Mouse (Mus musculus): ENCODE results near the gene Ccdc27. TPM values are rescaled to one million over a fixed set of nuclear protein-coding genes. Genes with fewer than 3 reads are reported as not detected.

Ccdc27 gene
- polyA plus RNA-seq, 1 experiment from 2014 or later, result not detected

DNA sequence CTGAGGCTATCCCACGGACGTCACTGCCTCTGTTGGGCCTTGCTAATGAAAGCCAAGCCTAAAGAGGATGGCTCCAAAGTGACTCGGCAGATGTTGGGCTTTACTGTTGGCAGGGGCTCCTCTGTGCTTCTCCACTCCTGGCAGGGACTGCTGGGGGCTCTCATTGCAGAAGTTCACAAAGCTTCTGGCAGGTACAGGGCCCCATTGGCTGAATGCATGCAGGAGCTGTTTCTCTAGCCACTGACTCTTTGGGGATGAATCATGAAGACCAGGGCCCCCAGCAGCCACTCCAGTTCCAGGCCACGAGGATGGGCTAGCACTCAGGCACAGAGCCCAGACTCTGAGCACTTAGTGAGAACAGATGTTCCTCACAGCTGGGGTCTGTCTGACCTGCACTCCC lies 15.2 kb upstream of the Ccdc27 start:
- no peak overlapping the region for H3K4me3 ChIP-seq
- 68% methylated on average over 4 of the region's 4 CpGs for WGBS
- no peaks in the 10 kb centered on the region for H3K4me1 ChIP-seq (replicated peaks)
- no peak for ATAC-seq (ENCODE audit: low FRiP score)
- H3K9ac ChIP-seq, result no peak overlapping the region
- H3K36me3 ChIP-seq, result no peaks in the 10 kb centered on the region
- no peaks in the 10 kb centered on the region; the same call in 1 of the 2 replicates for H3K27me3 ChIP-seq
- H3K9me3 ChIP-seq, result no peaks in the 10 kb centered on the region
- no peak overlapping the region for H3K4me2 ChIP-seq
- H3K27ac ChIP-seq, result no peak overlapping the region

- Histone ChIP-seq H3K27me3 (no peaks in the 10 kb centered on the region; the same call in 1 of the 2 replicates), H3K4me2 (no peak overlapping the region), H3K9ac (no peak overlapping the region), H3K4me1 (replicated peaks) (no peaks in the 10 kb centered on the region), H3K36me3 (no peaks in the 10 kb centered on the region), H3K27ac (no peak overlapping the region), H3K9me3 (no peaks in the 10 kb centered on the region), H3K4me3 (no peak overlapping the region)
- 73% methylated on average over 2 of the region's 2 CpGs for WGBS
- no peak for ATAC-seq (ENCODE audit: low FRiP score)
These were observed 14.2 kb upstream of the Ccdc27 start for GRCm38 (mm10) chr4:154056661-154057060.

DNA sequence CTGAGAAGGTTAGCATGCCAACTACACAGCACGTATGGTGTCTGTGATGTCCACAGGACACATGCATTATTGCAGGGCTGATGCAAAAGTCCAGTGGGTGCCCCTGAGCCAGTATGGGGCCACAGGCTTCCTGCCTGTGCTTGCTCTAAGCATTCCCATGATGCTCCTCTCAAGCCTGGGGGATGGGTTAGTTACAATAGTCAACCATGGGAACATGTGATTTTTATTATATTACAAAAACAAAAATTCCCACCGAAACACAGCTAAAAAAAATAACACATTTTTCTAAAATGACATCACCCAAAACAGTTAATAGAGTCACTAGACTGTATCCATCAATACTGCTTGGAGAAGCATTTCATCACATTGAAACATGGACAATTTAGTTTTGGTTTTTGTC lies 13.6 kb upstream of the Ccdc27 start:
- 74% methylated on average over 2 of the region's 2 CpGs for WGBS
- no peaks in the 10 kb centered on the region for H3K9me3 ChIP-seq
- no peaks in the 10 kb centered on the region for H3K4me1 ChIP-seq (replicated peaks)
- H3K27ac ChIP-seq, result no peak overlapping the region
- no peaks in the 10 kb centered on the region for H3K27me3 ChIP-seq
- no peak for ATAC-seq (ENCODE audit: low FRiP score)
- H3K9ac ChIP-seq, result no peak overlapping the region
- H3K4me2 ChIP-seq, result no peak overlapping the region
- H3K36me3 ChIP-seq, result no peaks in the 10 kb centered on the region
- no peak overlapping the region for H3K4me3 ChIP-seq

- Histone ChIP-seq H3K9ac (no peak overlapping the region), H3K4me3 (no peak overlapping the region), H3K9me3 (no peaks in the 10 kb centered on the region), H3K4me2 (no peak overlapping the region), H3K27me3 (no peaks in the 10 kb centered on the region), H3K27ac (no peak overlapping the region), H3K4me1 (replicated peaks) (no peaks in the 10 kb centered on the region), H3K36me3 (no peaks in the 10 kb centered on the region)
- ATAC-seq (ENCODE audit: low FRiP score), result no peak
- 95% methylated on average over 7 of the region's 7 CpGs for whole genome bisulfite sequencing
These were observed 13.0 kb upstream of the Ccdc27 start for GRCm38 (mm10) chr4:154055482-154055881.

GRCm38 (mm10) chr4:154053065-154053464 lies 10.6 kb upstream of the Ccdc27 start:
- 63% methylated on average over 4 of the region's 4 CpGs for WGBS

GRCm38 (mm10) chr4:154051401-154051800 lies 8.9 kb upstream of the Ccdc27 start:
- no peak overlapping the region for H3K4me3 ChIP-seq
- no peaks in the 10 kb centered on the region for H3K9me3 ChIP-seq
- ATAC-seq (ENCODE audit: low FRiP score), result no peak
- no peak overlapping the region for H3K27ac ChIP-seq
- no peak overlapping the region for H3K9ac ChIP-seq
- WGBS, result 89% methylated on average over 3 of the region's 3 CpGs
- H3K4me2 ChIP-seq, result no peak overlapping the region
- H3K27me3 ChIP-seq, result 0 out of 2 replicates have a peak, but pooled peaks cover 3% of the 10 kb centered on the region
- no peaks in the 10 kb centered on the region for H3K4me1 ChIP-seq (replicated peaks)
- no peaks in the 10 kb centered on the region for H3K36me3 ChIP-seq

More at GRCm38 (mm10) chr4:154053065-154053464, 10.6 kb upstream of the Ccdc27 start:
- no peak for ATAC-seq (ENCODE audit: low FRiP score)
- H3K4me1 ChIP-seq (replicated peaks), result no peaks in the 10 kb centered on the region
- no peak overlapping the region for H3K4me3 ChIP-seq
- H3K9ac ChIP-seq, result no peak overlapping the region
- H3K27ac ChIP-seq, result no peak overlapping the region
- no peaks in the 10 kb centered on the region for H3K9me3 ChIP-seq
- H3K4me2 ChIP-seq, result no peak overlapping the region
- no peaks in the 10 kb centered on the region for H3K27me3 ChIP-seq
- no peaks in the 10 kb centered on the region for H3K36me3 ChIP-seq

GRCm38 (mm10) chr4:154045837-154046236 lies 3.4 kb upstream of the Ccdc27 start:
- H3K9ac ChIP-seq, result no peak overlapping the region
- no peaks in the 10 kb centered on the region for H3K4me1 ChIP-seq (replicated peaks)
- 68% methylated on average over 5 of the region's 5 CpGs for WGBS
- no peaks in the 10 kb centered on the region for H3K9me3 ChIP-seq
- H3K27me3 ChIP-seq, result peaks cover 20% of the 10 kb centered on the region; the same call in 1 of the 2 replicates
- H3K4me3 ChIP-seq, result no peak overlapping the region
- no peak overlapping the region for H3K4me2 ChIP-seq
- no peak for ATAC-seq (ENCODE audit: low FRiP score)
- no peaks in the 10 kb centered on the region for H3K36me3 ChIP-seq
- H3K27ac ChIP-seq, result no peak overlapping the region

- peaks cover 16% of the 10 kb centered on the region for H3K27me3 ChIP-seq
- no peak overlapping the region for H3K9ac ChIP-seq
- no peaks in the 10 kb centered on the region for H3K9me3 ChIP-seq
- ATAC-seq (ENCODE audit: low FRiP score), result no peak
- no peak overlapping the region for H3K27ac ChIP-seq
- no peaks in the 10 kb centered on the region for H3K36me3 ChIP-seq
- no peak overlapping the region for H3K4me3 ChIP-seq
- no peaks in the 10 kb centered on the region for H3K4me1 ChIP-seq (replicated peaks)
- 46% methylated on average over 3 of the region's 3 CpGs for WGBS
- no peak overlapping the region for H3K4me2 ChIP-seq
These were observed 5.4 kb downstream of the Ccdc27 start for GRCm38 (mm10) chr4:154037123-154037522.

- Histone ChIP-seq H3K9me3 (no peaks in the 10 kb centered on the region), H3K4me3 (no peak overlapping the region), H3K27ac (no peak overlapping the region), H3K27me3 (peaks cover 47% of the 10 kb centered on the region), H3K9ac (no peak overlapping the region), H3K4me1 (replicated peaks) (peaks cover 30% of the 10 kb centered on the region), H3K4me2 (no peak overlapping the region), H3K36me3 (no peaks in the 10 kb centered on the region)
- no peak for ATAC-seq (ENCODE audit: low FRiP score)
These were observed 13.8 kb downstream of the Ccdc27 start for GRCm38 (mm10) chr4:154028646-154029045.

DNA sequence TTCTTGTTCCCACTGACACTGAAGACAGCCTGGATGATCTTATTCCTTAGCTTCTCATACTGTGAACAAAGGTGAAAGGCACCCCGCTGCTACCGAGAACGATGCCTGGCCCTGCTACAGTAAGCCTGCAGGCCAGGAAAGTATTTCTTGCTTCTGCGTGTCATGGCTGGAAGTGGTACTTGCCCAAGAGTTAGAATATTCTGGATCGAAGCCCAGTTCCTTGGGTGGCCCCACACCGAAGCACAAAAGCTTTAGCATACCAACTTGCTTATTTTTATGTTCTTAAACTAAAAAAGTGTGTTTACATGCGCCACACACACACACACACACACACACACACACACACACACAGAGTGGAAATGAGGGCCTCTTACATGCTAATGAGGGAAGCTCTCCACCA lies 14.4 kb downstream of the Ccdc27 start:
- H3K4me1 ChIP-seq (replicated peaks), result peaks cover 36% of the 10 kb centered on the region
- no peak overlapping the region for H3K4me2 ChIP-seq
- no peak overlapping the region for H3K4me3 ChIP-seq
- H3K9me3 ChIP-seq, result no peaks in the 10 kb centered on the region
- no peak overlapping the region for H3K27ac ChIP-seq
- no peak overlapping the region for H3K9ac ChIP-seq
- ATAC-seq (ENCODE audit: low FRiP score), result no peak
- peaks cover 45% of the 10 kb centered on the region for H3K27me3 ChIP-seq
- 83% methylated on average over 7 of the region's 7 CpGs for WGBS
- no peaks in the 10 kb centered on the region for H3K36me3 ChIP-seq

GRCm38 (mm10) chr4:154026441-154026761 lies 16.1 kb downstream of the Ccdc27 start:
- Histone ChIP-seq H3K9me3 (no peaks in the 10 kb centered on the region), H3K4me2 (peak overlapping the region; percentile 59), H3K9ac (0 out of 2 replicates have a peak overlapping the region, but pooled peaks have one; percentile 65), H3K27ac (no peak overlapping the region), H3K4me3 (peak overlapping the region; percentile 29; the same call in 1 of the 2 replicates), H3K4me1 (replicated peaks) (peaks cover 37% of the 10 kb centered on the region), H3K36me3 (peaks cover 10% of the 10 kb centered on the region), H3K27me3 (peaks cover 43% of the 10 kb centered on the region)
- no peak for ATAC-seq (ENCODE audit: low FRiP score)
- WGBS, result 33% methylated on average over 2 of the region's 2 CpGs

DNA sequence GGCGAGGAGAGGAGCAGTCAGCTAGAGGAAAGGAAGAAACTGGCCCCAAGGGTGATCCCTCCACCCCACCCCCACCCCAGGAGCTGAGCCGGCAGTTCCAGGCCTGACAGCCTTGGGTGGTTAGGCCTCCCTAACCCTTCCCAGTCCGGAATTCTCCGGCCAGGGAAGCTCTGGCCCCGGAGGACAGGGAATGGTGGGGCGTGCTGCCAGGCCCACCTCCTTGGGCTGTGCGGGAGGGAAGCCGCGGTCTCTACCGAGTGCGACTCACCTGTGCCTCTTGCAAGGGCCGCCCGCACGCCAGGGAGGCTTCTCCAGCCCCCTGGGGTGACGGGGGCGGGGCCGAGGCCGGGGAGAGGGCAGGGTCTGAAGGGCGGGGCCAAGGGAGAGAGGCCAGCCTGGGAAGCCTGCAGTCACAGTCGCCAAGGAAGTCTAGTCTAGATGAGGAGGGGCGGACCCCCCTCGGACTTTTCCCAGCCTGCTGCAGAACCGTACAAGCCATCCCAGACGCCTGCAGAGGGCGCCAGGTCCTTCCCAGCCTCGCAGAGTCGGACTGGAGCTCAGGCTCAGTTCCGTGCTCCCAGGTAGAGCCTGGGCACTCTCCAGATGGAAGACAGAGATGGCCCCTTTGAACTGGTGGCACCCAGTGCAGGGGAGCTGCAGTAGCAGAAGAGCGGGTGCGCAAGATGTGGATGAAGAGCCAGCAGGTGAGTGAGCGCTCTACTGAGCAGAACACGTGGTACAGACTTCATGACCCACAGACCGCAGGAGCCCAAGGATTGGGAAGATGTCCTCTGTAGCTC lies 16.6 kb downstream of the Ccdc27 start, which contains the start of gene Smim1:
Gene Smim1 (minus strand): TSS at position 590 of the 800 bp plus-strand sequence.
- WGBS, result under 1% methylated on average over 33 of the region's 33 CpGs
- Histone ChIP-seq H3K4me1 (replicated peaks) (peaks cover 37% of the 10 kb centered on the region), H3K27ac (no peak within 1 kb of the TSS)

More for the DNA sequence above, 16.6 kb downstream of the Ccdc27 start, which contains the start of gene Smim1:
- Histone ChIP-seq H3K4me2 (peak within 1 kb of the TSS; percentile 59), H3K36me3 (peaks cover 16% of the 10 kb centered on the region), H3K9ac (peak within 1 kb of the TSS; percentile 65), H3K9me3 (no peaks in the 10 kb centered on the region), H3K27me3 (peaks cover 43% of the 10 kb centered on the region), H3K4me3 (peak within 1 kb of the TSS; percentile 29)
- peak; percentile 55 for ATAC-seq (ENCODE audit: low FRiP score)

Data from hindbrain, embryonic 13.5 days (tissue).